15 mouse cellular contexts compared by ENCODE assay signal in the genomic region with DNA sequence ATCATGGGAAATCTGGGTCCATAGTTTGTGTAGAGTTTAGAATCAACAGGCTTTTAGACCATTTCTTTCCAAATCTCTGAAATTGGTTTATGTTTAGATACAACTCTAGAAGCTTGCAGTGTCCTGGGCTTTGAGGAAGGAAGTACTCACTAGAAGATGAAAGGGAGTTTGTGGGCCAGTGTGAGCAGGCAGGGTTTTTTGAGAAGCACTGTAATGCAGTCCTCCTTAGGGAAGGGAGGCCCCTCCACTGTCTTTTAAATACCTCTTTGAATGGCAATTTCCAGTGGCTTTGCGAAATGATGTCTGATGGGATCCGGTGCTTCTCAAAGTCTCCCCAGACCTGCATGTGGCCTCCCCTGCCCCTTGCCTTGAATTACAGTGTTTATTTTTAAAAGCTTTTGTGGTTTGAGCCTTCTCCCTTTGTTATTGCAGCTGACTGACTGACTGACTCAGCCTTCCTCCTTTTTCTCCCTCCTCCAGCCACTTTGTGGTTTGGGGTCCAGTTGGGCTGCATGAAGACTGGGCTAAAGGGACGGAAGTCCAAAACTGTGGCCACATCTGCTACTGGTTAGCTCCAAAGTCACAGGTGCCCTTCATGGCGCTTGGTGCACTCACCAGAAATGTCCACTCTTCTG.
A peak's percentile ranks its signal among the peaks of the same experiment; 100 is the strongest.
DNase-seq lines count a peak whose midpoint lies in the region; ATAC-seq and TF ChIP-seq lines count a peak whose summit lies in the region.
"Had no signal": no experiment of that assay in that cellular context is flagged by ENCODE, and none has a peak within 500 bp of the region (broad histone marks: within the 10 kb centered on the region; RNA-seq: fewer than 3 reads in every experiment).

No protein-coding gene starts in this region.

- 60% methylated on average over 4 of the region's 4 CpGs for WGBS in neural tube, embryonic 13.5 days
- WGBS in neural tube, embryonic 15.5 days, result 61% methylated on average over 4 of the region's 4 CpGs

- H3K9ac ChIP-seq in neural tube, embryonic 13.5 days, result no peak overlapping the region
- no peak overlapping the region for H3K9ac ChIP-seq in neural tube, embryonic 15.5 days (replicated peaks)
- H3K9ac ChIP-seq: lung, embryonic 15.5 days; neural tube, embryonic 12.5 days had no signal

- no peaks in the 10 kb centered on the region for H3K27me3 ChIP-seq in neural tube, embryonic 13.5 days
- no peaks in the 10 kb centered on the region for H3K27me3 ChIP-seq in neural tube, embryonic 15.5 days (replicated peaks)
- H3K27me3 ChIP-seq in myocyte (ENCODE audit: control insufficient read depth, insufficient read depth, insufficient read length), result no peaks in the 10 kb centered on the region
- H3K27me3 ChIP-seq: lung, embryonic 15.5 days; neural tube, embryonic 12.5 days had no signal

- no peak overlapping the region for H3K4me2 ChIP-seq in neural tube, embryonic 13.5 days
- no peak overlapping the region for H3K4me2 ChIP-seq in neural tube, embryonic 15.5 days
- peak overlapping the region; percentile 72 for H3K4me2 ChIP-seq in myocyte (ENCODE audit: low read depth)
- H3K4me2 ChIP-seq: lung, embryonic 15.5 days; neural tube, embryonic 12.5 days had no signal

- H3ac ChIP-seq in myocyte (ENCODE audit: control insufficient read depth, insufficient read length), result no peak overlapping the region

- H3K9me3 ChIP-seq in neural tube, embryonic 13.5 days, result no peaks in the 10 kb centered on the region
- H3K9me3 ChIP-seq in neural tube, embryonic 15.5 days (replicated peaks), result no peaks in the 10 kb centered on the region
- H3K9me3 ChIP-seq: lung, embryonic 15.5 days; neural tube, embryonic 12.5 days had no signal

- TF ChIP-seq POLR2A in myocyte (IDR thresholded peaks at IDR 0.05; ENCODE audit: insufficient read length, low read depth), result no peak

- H3K4me1 ChIP-seq in neural tube, embryonic 13.5 days (replicated peaks), result peaks cover 24% of the 10 kb centered on the region
- H3K4me1 ChIP-seq in neural tube, embryonic 15.5 days, result peaks cover 17% of the 10 kb centered on the region

- H3K79me2 ChIP-seq in myocyte (ENCODE audit: control insufficient read depth, insufficient read depth), result no peaks in the 10 kb centered on the region

- H3K27ac ChIP-seq in neural tube, embryonic 13.5 days (replicated peaks), result 0 out of 2 replicates have a peak overlapping the region, but pooled peaks have one; percentile 13
- H3K27ac ChIP-seq in neural tube, embryonic 15.5 days (replicated peaks), result no peak overlapping the region
- H3K27ac ChIP-seq: hindbrain, postnatal 0 days; lung, embryonic 15.5 days; neural tube, embryonic 12.5 days had no signal

- no peak overlapping the region for H3K4me3 ChIP-seq in neural tube, embryonic 13.5 days
- H3K4me3 ChIP-seq in neural tube, embryonic 15.5 days (replicated peaks), result no peak overlapping the region
- no peak overlapping the region for H3K4me3 ChIP-seq in myocyte
- H3K4me3 ChIP-seq: lung, embryonic 15.5 days; neural tube, embryonic 12.5 days had no signal

- DNase-seq in embryo, embryonic 10 days (ENCODE audit: low spot score), result peak; percentile 58
- DNase-seq in fibroblast of lung, adult 2 months (ENCODE audit: low read depth), result peak; percentile 48
- DNase-seq in heart, postnatal 4 days, result no peak
- no peak for DNase-seq in T-cell, adult 2 months (ENCODE audit: low spot score)
- no peak for DNase-seq in retina, postnatal 1 day
- DNase-seq: cerebellum, adult 9-10 months; gastrocnemius, postnatal 14 days; kidney, adult 9 months; liver had no signal

- ATAC-seq in neural tube, embryonic 13.5 days (ENCODE audit: low read depth), result no peak
- ATAC-seq in neural tube, embryonic 15.5 days (ENCODE audit: low FRiP score), result no peak
- ATAC-seq: hindbrain, postnatal 0 days had no signal

- H3K36me3 ChIP-seq in neural tube, embryonic 13.5 days, result no peaks in the 10 kb centered on the region
- H3K36me3 ChIP-seq in neural tube, embryonic 15.5 days, result no peaks in the 10 kb centered on the region
- H3K36me3 ChIP-seq in myocyte (ENCODE audit: control insufficient read depth, insufficient read depth), result no peaks in the 10 kb centered on the region
- H3K36me3 ChIP-seq: lung, embryonic 15.5 days; neural tube, embryonic 12.5 days had no signal

TF ChIP-seq in myocyte, 11 proteins besides CTCF, POLR2A, EP300 and RAD21:
- TF ChIP-seq CEBPB (IDR thresholded peaks at IDR 0.05; ENCODE audit: insufficient read depth, poor library complexity, severe bottlenecking) (peak; percentile 85), REST (IDR thresholded peaks at IDR 0.05; ENCODE audit: insufficient read depth, insufficient read length) (no peak), TCF12 (IDR thresholded peaks at IDR 0.05; ENCODE audit: insufficient read depth, poor library complexity, severe bottlenecking) (peak; percentile 96), POLR2AphosphoS2 (IDR thresholded peaks at IDR 0.05; ENCODE audit: insufficient read length, low read depth) (no peak), E2F4 (IDR thresholded peaks at IDR 0.05; ENCODE audit: insufficient read depth) (no peak), TCF3 (IDR thresholded peaks at IDR 0.05; ENCODE audit: insufficient read length, low read depth) (peak; percentile 86), USF1 (IDR thresholded peaks at IDR 0.05; ENCODE audit: low read depth) (peak; percentile 37), SRF (IDR thresholded peaks at IDR 0.05; ENCODE audit: control insufficient read depth, insufficient read length, low read depth) (peak; percentile 81), MAX (IDR thresholded peaks at IDR 0.05; ENCODE audit: low read depth) (no peak), MYOD1 (IDR thresholded peaks at IDR 0.05; ENCODE audit: control insufficient read depth in 1 of 3, insufficient read length in 2 of 3, low read depth in 2 of 3) (peak; percentile 90 to 96 (median 95)), MYOG (IDR thresholded peaks at IDR 0.05; ENCODE audit: control insufficient read depth in 1 of 3, insufficient read depth in 1 of 3, insufficient read length in 2 of 3, low read depth in 2 of 3) (peak; percentile 77 to 98 (median 98))

Comparison
In these comparisons a context has a peak if more than half of its experiments do, and no peak if none do; other contexts are left out.
1. DNase-seq: peak in embryo, embryonic 10 days (single experiment) and fibroblast of lung, adult 2 months (single experiment); none in heart, postnatal 4 days (single experiment), T-cell, adult 2 months (single experiment) and retina, postnatal 1 day (single experiment).